Mouse (Mus musculus) cerebellum, postnatal 25 days (tissue): ENCODE measurements around the gene Rhod.

ENCODE experiments used
- DNase-seq, 2 experiments: peaks; one replicate each; pipeline ENCODE4 v3.0.0; 2021; ENCODE audit warnings: mixed read lengths in 2 of 2

Gene Rhod

GRCm38 (mm10) chr19:4449230-4449629 lies 10.0 kb upstream of the Rhod start:
- DNase-seq, result no peak

- peak in 1 of 2 experiments; percentile 35 for DNase-seq
These were observed 8.2 kb upstream of the Rhod start for GRCm38 (mm10) chr19:4447445-4447844.

GRCm38 (mm10) chr19:4446661-4447420 lies 7.6 kb upstream of the Rhod start:
- DNase-seq, result peak; percentile 55 to 77

GRCm38 (mm10) chr19:4442408-4442807 lies 3.2 kb upstream of the Rhod start:
- peak; percentile 89 for DNase-seq

- DNase-seq, result peak in 1 of 2 experiments; percentile 45
These were observed 2.5 kb upstream of the Rhod start for GRCm38 (mm10) chr19:4441621-4442161.

- DNase-seq, result peak; percentile 66 to 78
These were observed 1.9 kb upstream of the Rhod start for GRCm38 (mm10) chr19:4441090-4441591.

GRCm38 (mm10) chr19:4440222-4440621 lies 990 bp upstream of the Rhod start:
- DNase-seq, result peak in 1 of 2 experiments; percentile 41

GRCm38 (mm10) chr19:4438791-4439160 lies 456 bp downstream of the Rhod start:
- no peak for DNase-seq

GRCm38 (mm10) chr19:4437886-4438285 lies 1.3 kb downstream of the Rhod start:
- DNase-seq, result no peak

- peak in 1 of 2 experiments; percentile 1 for DNase-seq
These were observed 3.0 kb downstream of the Rhod start for GRCm38 (mm10) chr19:4436254-4436653.

GRCm38 (mm10) chr19:4434999-4435398 lies 4.2 kb downstream of the Rhod start:
- peak in 1 of 2 experiments; percentile 1 for DNase-seq

GRCm38 (mm10) chr19:4433756-4434155 lies 5.5 kb downstream of the Rhod start:
- DNase-seq, result peak in 1 of 2 experiments; percentile 2

GRCm38 (mm10) chr19:4430091-4430620 lies 9.1 kb downstream of the Rhod start:
- DNase-seq, result peak in 1 of 2 experiments; percentile 1

- peak in 1 of 2 experiments; percentile 59 for DNase-seq
These were observed 13.4 kb downstream of the Rhod start for GRCm38 (mm10) chr19:4425610-4426366.

GRCm38 (mm10) chr19:4423021-4423420 lies 16.2 kb downstream of the Rhod start:
- no peak for DNase-seq

GRCm38 (mm10) chr19:4422581-4422980 lies 16.7 kb downstream of the Rhod start:
- no peak for DNase-seq

- DNase-seq, result peak; percentile 76 to 78
These were observed 18.9 kb downstream of the Rhod start for GRCm38 (mm10) chr19:4420153-4420910.

GRCm38 (mm10) chr19:4419711-4420110 lies 19.5 kb downstream of the Rhod start:
- DNase-seq, result peak in 1 of 2 experiments; percentile 20

- no peak for DNase-seq
These were observed 21.5 kb downstream of the Rhod start for GRCm38 (mm10) chr19:4417713-4418112.

- DNase-seq, result peak; percentile 75 to 91
These were observed 22.0 kb downstream of the Rhod start for GRCm38 (mm10) chr19:4417183-4417582.

- no peak for DNase-seq
These were observed 24.6 kb downstream of the Rhod start for GRCm38 (mm10) chr19:4414631-4415030.

GRCm38 (mm10) chr19:4409062-4409461 lies 30.2 kb downstream of the Rhod start:
- no peak for DNase-seq
